Mouse (Mus musculus) retina, adult 2 months (tissue): ENCODE data around the gene 4930435E12Rik.
"Not testable (repeated sequence)": the region's sequence is repeated elsewhere in the genome, so short reads cannot be mapped to it uniquely, and the experiment has no call there.

ENCODE experiments used
- DNase-seq: peaks from one replicate; pipeline ENCODE4 v3.0.0-alpha.2; 2012; ENCODE audit warnings: low read depth, low spot score

4930435E12Rik gene

DNA sequence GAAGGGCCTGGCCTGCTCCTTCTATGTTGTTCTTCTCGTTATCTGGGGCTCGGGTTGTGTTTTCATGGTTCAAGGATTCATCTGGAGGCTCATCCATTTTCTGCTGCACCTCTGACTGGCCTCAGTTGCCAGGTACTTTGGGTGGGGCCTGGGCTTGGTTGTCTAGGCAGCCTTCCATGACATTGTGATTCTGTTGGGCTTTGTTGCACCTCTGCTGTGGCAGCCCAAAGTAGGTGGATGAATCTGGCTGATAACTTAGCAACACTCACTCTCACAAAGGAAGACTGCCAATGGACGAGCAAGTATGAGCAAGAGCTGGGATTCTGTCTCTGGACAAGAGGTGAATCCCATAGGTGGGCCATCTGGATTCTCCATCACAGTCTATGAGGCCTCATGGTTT, at the start of gene 4930435E12Rik:
Gene 4930435E12Rik, minus strand, starts transcription at position 101 of the 400 bp plus-strand sequence.
- DNase-seq, result no peak

DNA sequence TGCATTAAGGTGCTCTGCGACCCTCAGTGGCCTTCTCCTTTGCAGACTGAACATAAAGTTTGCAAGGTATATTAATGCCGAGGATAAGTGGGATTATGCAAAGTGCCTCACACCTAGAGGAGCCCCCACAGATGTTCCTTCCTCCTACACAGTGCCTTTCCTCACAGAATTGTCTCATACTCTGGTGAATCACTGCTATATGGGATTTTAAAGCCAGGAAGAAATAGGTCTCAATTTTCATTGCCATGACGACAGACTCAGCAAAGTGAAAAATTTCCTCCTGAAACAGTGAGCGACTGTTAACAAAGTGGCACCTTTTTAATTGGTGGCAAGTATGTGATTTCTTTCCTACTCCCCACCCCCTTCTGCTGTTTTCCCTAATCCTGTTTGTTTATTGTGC, 45.9 kb upstream of the 4930435E12Rik start:
- DNase-seq, result no peak

DNA sequence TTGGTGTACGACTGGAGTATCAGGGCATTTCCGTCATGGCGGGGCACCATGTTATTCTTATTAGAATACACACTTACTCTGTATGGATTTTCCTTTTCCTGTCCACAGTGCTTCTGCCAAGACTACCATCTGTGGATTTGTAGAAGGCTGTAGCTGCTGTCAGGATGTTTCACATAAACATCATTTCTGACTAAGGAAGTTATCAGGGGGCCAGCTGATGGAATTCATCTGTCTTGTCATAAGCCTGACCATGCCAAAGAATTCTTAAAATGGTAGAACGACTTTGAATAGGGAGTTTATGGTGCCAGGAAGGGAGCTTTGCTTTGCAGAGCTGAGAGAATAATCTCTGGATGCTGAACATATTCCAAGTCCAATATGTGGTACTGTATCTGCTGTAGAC, 44.7 kb upstream of the 4930435E12Rik start:
- DNase-seq, result no peak

DNA sequence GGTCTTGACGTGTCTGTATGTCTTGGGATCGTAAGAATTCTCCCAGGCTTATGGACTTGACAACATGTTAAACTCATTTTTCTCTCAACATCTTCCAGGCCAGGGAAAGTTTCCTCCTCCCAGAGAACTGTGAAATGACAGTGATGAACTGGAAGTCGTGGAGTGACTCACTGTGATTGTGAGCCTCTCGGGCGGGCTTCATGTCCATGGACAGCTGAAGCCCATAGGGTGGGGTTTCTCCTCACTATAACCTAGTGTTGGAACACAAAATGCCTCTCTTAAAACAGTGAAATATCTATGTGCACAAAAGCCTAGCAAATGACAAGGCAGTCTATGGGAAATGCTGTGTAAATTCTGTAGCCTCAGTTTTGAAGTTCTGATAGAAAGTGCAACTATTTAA, 35.8 kb upstream of the 4930435E12Rik start:
- DNase-seq, result no peak

DNA sequence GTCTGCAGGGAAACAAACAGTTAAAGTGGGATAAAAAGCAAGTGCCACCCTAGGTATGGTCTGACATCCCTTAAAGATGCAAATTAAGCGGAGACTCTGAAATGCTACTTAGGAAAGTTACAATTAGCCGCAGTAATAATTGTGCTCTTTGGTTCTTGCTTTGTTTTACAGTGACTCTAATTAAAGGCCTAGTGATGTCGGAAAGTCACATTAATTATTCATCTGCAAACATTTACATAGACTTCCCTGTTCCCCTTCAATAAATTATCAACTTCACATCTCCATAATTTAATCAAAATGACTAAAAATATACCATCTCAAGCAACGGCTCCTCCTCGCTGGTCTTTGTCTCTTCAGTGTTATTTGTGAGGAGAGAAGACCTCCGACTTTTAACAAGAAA, 32.0 kb upstream of the 4930435E12Rik start:
- DNase-seq, result no peak

DNA sequence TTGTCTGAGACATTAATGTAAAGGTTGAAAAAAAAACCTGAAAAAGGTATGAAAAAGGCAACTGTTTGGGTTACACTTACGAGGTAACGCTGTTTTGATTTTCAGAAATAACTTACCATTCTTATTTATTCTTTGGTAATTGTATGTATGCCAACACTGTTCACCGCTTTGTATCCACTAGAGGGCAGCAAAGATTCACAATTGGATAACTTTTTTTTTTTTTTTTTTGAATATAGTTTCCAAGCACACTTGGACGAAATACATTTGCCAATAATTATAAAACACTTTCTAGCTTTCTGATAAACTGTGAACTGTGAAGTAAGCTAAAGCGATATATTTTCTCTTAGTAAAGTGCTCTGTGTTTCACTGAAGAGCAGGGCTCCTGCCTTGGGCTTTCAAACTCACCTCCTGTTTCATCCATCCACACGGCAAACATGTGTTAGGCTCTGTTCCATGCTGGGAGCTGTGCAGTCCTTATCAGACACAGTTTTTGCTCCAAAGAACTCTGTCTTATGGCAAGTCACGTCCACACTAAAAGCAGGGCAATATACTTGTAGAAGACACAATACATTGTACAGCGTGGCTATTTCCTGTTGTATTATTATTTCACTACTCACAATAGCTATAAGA, 29.7 kb upstream of the 4930435E12Rik start:
- DNase-seq, result peak; percentile 36

DNA sequence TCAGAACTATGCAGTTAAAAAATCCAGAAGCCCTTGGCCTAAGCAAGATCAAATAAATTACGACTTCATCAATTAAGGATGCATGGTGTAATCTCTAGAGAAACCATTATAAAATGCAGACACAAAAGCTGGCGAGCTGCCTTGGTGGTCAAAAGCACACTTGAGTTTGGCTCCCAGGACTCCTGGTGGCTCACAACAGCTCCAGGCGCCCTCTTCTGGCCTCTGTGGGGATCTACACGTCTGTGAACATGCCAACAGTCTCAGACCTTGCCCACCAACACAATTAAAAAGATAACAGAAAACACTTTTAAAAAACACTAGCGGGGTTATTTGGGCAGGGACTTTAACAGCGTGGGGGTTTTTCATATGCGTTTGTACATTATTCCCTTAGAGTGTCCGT, 16.0 kb downstream of the 4930435E12Rik start:
- DNase-seq, result peak; percentile 40

DNA sequence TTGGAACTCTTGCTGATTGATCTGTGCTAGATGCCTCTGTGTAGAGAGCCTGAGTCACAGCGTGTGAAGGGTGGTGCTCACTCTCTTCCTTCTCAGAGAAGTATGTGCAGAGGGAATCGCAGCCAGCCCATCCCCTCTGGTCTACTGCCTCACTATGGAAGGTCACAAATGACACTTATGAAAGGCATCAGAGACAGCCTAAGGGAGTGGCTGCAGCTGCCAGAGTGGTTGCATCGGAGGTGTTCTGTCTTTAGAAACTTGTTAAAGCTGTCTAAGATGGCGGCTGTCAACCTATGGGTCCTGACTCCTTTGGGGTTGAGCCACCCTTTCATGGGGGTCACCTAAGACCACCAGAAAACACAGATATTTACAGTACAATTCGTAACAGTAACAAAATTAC, 18.4 kb downstream of the 4930435E12Rik start:
- no peak for DNase-seq

DNA sequence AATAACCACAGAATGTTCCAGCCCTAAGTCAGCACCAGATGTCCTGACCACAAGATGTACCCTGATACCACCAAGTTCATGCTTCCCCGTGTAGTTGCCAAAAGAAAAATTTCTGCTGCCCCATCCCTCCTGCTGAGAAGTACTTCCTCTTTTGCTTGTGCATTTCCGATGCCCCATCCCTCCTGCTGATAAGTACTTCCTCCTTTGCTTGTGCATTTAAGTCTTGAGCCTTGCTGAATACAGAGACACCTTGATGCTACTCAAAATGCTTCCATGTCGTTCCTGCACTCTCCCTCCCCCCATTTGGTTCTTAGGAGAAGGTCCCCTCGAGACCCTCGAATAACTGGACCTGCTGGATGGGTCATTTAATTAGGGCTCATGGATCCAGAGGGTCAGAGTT, 20.8 kb downstream of the 4930435E12Rik start:
- not testable (repeated sequence) for DNase-seq

DNA sequence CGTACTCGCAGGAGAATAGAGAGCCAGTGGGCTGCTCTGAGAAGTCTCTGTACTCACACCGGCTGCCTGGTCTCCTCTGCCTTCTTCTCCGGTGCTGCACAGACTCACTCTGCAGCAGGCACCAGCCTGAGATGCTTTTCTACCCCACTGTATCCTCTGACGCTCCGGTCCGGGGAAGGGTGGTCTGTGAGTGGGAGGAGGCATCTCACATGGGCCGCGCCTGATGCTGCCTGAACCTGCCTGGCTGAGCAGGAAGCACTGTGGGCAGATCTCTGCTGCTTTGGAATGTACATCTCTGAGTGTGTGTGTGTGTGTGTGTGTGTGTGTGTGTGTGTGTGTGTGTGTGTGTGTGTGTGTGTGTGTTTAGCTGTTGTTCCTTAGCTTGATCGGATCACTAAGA, 28.5 kb downstream of the 4930435E12Rik start, which contains the start of gene Upk1b:
Gene Upk1b, minus strand, starts transcription at position 238 of the 400 bp plus-strand sequence.
- peak; percentile 11 for DNase-seq

DNA sequence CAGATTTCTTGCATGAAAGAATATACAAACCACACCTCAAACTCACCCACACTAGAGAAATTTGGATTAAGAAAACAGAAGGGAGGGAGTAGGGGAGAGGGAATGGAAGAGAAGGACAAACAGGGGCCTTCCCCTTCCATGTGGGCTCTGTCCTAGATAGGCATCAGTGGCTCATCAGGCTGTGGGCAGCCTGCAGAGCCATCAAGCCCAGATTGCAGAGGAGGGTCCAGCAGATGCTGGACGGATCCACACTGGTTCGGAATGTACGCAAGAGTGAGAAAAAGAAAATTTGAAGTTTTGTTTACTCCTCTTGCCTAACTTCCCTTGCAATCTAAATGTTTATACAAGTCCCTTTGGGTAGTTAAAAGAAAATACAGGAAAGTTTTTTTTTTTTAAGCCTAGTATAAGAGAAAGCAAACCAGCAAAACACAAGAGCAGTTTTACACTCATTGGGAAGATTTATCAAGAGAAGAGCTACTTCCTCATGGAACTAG, 29.5 kb downstream of the 4930435E12Rik start:
- no peak for DNase-seq

DNA sequence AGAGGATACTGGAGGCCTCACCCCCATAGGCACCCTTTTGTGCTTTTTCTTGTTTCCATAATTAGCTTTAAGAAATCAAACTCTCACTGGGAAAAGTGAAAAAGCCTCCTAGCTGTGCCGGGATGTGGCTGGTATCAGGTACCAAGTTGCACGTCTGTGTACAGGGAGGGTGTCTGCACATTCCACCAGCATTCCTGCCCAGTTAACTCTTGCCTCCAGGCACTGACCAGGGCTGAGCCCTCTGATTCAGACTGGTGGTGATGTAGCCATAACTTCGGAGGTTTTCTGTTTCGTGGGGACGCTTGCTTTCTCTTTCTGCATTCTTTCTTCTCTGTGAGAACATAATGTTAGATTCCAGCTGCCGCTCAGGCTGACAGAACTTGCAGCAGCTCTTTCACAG, 35.4 kb downstream of the 4930435E12Rik start:
- no peak for DNase-seq

DNA sequence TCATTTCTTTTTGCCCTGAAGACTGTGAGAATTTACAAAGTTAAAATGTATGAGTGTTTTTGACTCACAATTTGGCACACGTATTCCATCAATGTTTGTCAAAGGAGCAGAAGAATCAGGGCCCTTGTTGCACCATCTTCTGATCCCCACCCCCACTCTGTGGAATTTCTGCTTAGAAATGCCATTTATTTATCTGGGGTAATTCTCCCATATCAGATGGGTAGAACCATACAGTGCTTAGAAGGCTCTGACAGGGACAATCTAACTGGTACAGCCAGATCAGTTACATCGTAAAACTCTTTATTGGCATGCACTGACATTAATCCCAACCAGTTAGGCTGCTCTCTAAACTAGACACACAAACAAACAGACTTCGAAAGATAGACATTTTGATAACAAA, 38.6 kb downstream of the 4930435E12Rik start:
- DNase-seq, result no peak

DNA sequence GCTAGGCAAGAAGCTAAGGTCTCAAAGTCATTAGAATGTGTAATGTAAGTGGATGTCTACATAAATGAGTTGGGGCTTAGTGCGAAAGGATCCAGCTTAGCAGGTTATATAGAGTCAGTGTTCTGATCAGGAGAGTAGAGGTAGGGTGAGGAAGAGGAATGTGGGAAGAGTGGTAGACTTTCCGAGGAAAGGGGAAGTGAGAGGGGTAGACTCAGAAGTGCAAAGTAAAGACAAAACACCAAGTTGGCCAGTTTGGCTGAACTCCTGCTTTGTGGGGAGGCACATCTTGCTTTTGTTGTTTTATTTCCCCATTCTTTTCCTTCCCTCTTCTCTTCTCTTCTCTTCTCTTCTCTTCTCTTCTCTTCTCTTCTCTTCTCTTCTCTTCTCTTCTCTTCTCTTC, 39.5 kb downstream of the 4930435E12Rik start:
- DNase-seq, result no peak

DNA sequence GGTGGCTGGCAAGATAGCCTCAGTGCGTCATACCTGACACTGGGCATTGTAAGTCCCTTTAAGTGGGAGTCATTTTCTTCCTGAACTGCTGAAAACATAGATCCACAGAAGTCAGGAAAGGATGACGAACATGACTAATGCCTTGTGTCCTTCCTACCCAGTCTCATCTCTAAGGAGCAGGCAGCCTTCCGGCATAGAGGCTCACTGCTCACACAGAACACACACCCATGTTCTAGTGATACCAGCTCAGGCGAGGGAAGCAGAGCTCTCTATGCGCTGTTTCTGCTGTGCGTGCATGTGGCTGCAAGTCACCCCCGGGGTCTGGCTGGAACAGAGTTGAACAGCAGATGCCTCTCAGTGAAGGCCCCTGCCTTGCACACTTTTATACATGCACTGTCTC, 43.2 kb downstream of the 4930435E12Rik start:
- no peak for DNase-seq

DNA sequence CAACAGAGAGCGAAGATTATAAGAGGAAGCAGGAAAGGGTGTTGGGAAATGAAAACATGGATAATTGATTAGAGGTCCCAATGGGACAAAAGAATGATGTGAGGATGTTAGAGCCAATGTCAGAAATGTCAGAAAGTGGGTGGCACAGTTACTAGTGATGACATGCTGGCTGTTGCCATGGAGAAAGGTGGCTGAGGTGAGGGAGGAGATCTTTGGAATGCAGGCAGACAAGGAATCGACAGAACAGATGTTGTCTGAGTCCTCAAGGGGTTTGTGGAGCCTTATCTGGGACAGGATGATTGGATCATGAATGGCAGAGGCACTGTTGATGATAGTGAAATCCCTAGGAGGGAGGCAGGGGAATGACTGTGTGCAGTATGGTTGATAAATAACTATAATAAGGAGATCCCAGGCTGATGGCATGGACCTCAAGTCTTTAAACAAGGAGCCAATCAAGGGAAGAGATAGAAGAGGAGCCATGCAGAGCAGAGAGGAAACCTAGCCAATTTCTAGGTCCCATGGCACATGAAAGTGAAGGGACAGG, 46.0 kb downstream of the 4930435E12Rik start:
- DNase-seq, result no peak

DNA sequence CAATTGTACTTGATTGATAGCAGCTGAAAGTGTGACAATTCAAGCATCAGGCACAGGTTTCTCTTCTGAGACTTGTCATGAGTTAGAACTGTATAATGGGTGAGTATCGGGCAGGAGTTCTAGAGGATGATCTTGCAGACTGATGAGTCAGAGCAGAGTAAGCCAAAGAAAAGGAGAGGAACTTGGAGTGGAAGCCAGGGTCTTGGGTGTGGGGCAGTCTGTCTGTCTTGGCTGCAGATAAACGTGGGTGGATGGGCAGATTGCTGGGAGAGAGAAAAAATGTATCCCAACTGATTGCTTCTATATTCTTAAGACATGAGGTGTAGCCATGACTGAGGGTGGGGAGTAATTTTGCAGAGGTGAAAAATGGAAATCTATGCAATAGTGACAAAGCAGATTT, 46.6 kb downstream of the 4930435E12Rik start:
- no peak for DNase-seq

DNA sequence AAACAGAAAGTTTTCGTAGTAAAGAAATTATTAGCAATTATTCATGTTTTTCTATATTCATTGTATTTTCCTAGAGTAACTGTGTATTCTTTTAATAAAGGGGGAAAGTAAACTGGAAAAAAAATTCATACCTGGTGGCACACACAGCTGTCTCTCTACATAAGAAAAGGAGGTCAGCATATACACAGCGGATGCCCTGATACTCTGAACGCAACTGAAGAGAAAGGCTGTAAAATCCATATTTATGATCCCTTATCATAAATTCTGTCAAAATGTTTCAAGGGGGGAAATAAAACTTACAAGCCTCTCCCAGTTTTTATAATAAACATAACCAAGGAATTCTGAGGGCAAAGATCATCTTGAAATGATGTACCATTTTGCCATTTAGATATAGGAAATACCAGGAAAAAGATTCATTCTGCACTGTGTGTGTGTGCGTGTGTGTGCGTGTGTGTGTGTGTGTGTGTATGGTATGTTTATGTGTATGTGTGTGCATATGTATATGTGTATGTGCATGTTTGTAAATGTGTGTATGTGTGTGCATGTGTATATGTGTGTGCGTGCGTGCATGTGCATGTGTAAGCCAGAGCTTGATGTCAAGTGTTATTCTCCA, 47.5 kb downstream of the 4930435E12Rik start:
- DNase-seq, result no peak

DNA sequence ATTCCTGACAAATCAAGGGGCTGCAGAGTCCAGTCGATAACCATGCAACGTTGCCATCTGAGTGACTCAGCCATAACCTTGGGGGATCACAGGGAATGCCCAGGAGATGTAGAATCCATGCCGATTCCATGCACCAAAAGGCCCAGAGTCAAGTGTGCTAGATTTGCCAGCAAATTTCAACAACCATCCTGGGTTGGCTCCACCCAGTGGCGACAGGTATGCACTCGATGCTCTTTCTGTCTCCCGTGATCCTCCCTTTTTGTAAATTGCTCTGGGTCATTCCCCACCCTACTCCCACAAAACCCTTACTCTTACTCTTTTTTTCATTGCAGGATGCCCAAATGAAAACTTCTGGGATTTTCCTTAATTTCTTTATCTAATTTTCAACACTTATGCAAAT, 52.2 kb downstream of the 4930435E12Rik start:
- DNase-seq, result no peak

DNA sequence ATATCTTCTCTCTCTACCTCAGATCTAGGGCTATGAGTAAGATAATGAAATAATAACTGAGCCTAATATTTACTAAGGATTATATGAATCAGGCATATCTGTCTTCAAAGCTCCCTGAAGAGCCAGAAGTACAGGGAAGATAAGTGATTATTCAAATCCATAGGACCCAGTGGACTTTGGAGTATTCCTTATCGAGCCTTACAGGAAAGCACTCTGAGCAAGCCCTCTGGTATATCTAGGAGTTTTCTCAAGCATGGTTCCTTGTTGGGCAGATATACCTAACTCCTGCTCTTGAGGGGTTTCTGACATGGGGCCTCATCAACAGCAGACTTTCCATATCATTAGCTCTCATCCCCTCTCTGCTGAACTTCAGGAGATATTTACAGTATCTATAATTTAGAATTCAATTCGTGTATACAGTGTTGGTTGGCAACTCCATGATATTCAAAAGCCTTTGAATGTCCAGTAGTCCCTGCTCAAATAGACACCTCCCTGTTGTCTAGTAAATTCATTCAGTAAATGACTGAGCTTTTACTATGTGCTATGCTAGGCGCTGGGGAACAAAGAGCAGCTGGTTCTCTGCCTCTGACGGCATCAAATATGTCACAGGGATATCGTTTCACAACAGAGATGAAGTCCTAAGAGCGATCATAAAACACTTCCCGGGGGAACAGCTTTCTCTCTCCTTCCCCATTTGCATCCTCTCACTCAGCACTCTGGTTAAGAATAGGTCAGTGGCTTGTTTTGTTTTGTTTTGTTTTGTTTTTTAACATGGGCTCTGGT, 53.4 kb downstream of the 4930435E12Rik start:
- DNase-seq, result no peak

DNA sequence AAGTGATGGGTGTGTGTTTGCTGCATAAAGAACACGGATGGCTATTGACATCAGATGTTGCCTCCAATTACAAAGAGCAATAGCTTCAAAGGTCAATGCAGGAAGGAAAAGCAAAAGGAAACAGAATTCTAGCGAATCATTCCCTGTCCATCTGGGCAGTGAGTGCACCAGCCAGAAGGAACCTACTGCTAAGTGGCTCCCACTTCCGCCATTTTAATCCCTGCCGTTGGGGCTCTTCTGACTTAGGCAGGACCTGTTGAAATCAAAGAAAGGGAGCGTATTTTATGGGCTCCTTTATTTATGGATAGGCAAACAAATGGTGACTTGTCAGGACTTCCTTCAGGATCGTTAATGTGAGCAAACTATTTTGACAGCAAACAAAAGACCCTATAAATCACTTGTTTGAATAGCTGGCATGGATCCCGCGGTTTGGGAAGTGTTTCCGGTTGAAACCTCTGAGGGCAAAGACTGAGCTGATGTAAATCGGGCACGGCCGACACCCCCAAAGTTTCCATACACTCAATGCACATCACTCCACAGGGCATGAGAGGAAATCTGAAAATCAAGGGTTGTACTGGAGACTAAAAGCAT, 55.5 kb downstream of the 4930435E12Rik start:
- DNase-seq, result no peak

DNA sequence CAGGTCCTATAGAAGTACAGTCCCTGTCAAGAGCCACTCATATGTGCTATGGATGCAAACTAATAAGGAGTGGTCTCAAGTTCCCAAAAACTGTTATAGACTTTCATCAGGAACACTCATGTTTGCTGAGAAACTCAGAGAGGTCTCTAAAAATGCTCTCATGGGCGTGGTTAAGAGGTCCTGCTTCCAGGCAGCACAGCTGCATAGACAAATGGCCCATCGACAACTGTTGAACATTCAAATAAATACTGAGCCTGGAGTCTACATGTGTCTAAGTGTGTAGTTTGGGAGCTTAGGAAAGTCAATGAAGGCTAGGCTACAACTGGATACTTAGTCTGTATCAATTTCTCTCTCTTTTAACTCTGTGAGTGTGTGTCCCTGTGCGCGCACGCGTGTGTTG, 57.4 kb downstream of the 4930435E12Rik start:
- DNase-seq, result no peak
